Mouse (Mus musculus) spleen, adult 2 months (tissue): ENCODE data around the gene Dolpp1.

Source experiments
- CTCF ChIP-seq: fragments of 200-500 bp; IDR thresholded peaks from 2 replicates; pipeline ENCODE4 v1.5.1; 2011; ENCODE audit warnings: mild to moderate bottlenecking, inconsistent platforms; ENCODE audit not compliant: insufficient read depth, insufficient read length, insufficient replicate concordance; ENCODE audit errors: extremely low read depth
- POLR2A ChIP-seq: fragments of 200-500 bp; IDR thresholded peaks from 2 replicates; pipeline ENCODE4 v1.6.1; 2011; ENCODE audit warnings: low read depth, low read length, inconsistent platforms

GRCm38 (mm10) chr2:30363773-30364650 lies 28.0 kb upstream of the Dolpp1 start, which contains the start of gene Miga2:
- TF ChIP-seq POLR2A (no peak), CTCF (no peak)
